Mouse (Mus musculus) neural tube, embryonic 10.5 days (tissue): ENCODE results near the gene B4galt5.
"Not testable (repeated sequence)": the region's sequence is repeated elsewhere in the genome, so short reads cannot be mapped to it uniquely, and the experiment has no call there.

Experiments used
- DNase-seq: peaks from one replicate; pipeline ENCODE4 v3.0.0-alpha.2; 2017; ENCODE audit warnings: low spot score; ENCODE audit errors: extremely low spot score

The B4galt5 gene

DNA sequence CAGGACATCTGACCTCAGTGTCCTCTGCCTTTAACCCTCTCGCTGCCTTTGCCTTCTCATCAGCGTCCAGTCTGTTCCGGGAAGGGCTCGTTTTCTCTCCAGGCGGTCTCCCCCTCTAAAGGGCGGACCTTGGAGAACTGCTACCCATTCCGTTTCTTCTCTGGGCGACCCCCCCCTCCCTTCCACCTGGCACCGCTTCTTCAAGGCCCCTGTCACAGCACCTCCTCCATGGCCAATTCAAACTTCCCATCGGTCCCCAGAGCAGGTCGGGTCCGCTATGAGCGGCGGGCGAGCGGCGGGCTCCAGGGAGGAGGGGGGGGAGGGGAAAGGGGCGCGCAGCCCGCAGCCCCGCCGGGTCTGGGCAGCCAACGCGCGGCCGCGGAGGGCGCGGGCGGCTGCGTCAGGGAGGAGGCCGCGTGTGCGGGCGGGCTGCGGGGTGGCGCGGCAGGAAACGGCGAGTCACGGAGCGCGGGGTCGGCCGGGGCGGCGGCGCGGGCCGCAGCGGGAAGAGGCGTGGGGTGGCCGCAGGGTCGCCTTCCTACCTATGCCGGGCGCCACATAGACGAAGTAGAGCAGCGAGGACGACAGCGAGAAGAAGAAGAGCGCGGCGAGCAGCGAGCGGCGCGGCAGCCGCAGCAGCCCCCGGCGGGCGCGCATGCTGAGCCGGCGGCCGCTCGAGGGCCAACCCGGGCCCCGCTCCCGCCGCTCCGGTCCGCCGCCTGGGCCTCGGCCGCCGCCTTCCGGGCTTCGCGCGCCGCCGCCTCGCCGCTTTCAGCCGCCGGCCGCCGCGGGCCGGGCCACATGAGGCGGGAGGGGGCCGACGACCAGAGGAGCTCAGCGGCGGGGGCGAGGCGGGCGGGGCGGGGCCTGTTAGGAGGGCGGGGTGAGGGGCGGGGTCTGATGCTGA, at the start of gene B4galt5:
TSS of gene B4galt5 (minus strand) at position 808 of the 907 bp plus-strand sequence.
- peak; percentile 71 for DNase-seq

DNA sequence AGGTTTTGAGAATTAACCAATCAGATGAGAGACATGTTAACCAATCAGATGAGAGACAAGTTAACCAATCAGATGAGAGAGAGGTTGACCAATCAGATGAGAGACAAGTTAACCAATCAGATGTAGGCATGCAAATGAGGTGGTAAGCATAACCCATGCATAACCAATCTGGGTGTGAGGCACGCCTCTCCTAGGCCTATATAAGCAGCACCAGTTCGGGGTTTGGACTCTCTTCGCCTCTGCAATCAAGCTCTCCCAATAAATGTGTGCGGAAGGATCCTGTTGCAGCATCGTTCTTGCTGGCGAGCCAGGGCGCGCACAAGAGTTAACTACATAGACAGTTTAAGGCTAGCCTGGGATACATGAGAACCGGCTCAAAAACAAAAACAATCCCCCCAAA, 47.4 kb upstream of the B4galt5 start:
- DNase-seq, result not testable (repeated sequence)

DNA sequence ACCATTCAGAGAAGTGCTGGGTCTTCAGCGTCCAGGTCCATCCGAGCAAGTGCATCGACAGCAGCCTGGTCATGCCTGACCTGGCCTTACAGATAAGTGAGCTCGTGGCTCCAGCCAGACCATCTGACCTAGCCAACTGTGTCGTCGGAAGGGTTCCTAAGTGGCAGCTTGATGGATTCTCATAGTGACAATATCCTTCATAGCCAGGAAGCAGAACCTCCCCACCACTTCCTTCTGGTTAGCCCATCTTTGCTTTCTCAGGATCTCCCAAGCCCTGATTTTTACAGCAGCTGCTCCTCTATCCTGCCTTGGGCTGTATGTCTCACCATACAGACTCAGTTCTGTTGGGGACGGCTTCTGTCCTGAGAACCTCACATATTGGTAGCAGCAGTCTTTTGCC, 45.4 kb upstream of the B4galt5 start:
- no peak for DNase-seq

DNA sequence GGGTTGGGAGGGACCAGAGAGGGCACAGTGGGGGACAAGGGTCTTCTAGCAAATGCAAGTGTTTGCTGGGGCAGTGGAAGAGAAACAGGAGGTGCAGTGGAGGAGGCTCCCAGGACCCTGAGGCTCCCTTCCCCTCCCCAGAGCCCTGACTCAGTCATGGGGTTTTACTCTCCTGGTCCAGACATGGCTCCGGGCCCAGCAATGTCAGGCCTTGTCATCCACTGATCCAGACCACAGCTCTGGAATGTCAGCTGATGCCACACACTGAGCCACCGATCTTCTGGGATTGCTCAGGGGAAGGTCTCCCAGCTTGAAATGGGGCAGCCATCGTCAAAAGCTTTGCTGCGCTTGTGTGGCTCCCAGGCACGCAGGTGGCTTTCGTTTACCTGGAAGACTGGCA, 38.0 kb upstream of the B4galt5 start:
- no peak for DNase-seq

DNA sequence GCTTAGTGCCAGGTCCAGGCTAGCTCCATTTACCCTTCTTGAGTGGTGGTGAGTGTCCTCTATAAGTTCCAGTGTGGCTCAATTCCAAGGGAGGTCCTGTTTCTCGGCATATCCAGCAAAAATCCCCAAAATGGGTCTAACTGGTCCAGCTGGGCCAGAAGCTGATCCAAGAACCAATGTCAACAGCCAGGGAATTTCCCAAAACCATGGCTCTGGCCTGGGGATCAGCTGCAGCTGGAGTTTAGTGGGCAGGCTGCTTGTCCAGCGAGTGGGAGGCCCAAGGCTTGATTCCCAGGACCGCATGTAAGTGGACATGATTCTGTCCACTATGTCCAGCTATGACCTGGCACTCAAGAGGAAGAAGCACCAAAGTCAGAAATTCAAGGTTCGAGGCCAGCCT, 37.5 kb upstream of the B4galt5 start:
- no peak for DNase-seq

DNA sequence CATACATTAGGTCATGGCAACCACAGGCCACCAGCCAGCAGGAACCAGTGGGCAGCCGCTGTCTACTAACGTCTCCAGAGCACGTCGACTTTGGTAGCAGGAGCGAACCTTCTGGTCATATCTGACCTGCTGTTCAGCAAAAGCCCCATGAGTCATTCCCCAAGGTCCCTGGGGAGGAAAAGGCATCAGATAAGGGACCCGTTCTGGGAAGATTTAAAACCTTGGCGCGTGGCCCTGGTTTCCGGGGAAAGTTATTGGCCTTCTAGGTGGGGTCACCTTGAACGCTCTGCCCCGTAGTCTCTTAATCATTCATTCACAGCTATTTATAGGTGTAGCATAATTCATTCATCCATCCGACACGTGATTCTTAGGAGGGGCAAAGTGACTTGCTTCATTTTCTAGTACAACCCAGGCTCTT, 34.7 kb upstream of the B4galt5 start:
- DNase-seq, result no peak

DNA sequence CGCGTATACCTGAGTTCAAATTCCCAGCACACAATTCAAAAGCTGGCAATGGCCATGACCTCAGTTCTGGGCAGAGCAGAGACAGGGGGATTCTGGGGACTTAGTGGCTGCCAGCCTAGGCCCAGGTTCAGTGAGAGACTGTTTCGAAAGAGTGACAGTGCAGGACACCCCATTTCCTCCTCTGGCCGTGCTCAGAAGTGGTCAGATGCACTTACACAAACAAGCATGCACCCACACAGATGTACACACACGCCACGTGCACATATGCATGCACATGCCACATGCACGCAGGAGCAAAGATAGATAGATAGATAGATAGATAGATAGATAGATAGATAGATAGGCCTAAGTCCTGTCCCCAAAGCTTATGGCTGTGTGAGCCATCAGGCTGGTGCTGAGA, 33.4 kb upstream of the B4galt5 start:
- no peak for DNase-seq

DNA sequence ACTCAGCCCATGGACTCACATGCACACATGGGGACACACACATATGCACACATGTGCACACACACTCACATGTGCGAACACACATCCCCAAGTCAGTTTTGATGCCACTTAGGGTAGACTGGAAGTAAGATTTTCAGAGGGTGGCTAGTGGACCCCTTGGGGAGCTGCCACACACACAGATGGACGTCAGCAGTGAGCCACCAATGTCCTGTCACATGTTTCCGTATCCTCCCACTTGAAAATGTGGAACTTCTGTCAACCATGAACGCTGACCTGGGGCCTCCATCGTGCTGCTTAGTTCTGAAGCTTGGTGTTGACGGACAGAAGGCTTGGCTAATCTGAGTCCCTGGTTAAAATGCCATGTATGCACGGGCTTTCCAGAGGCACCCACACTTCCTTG, 32.6 kb upstream of the B4galt5 start:
- DNase-seq, result no peak

DNA sequence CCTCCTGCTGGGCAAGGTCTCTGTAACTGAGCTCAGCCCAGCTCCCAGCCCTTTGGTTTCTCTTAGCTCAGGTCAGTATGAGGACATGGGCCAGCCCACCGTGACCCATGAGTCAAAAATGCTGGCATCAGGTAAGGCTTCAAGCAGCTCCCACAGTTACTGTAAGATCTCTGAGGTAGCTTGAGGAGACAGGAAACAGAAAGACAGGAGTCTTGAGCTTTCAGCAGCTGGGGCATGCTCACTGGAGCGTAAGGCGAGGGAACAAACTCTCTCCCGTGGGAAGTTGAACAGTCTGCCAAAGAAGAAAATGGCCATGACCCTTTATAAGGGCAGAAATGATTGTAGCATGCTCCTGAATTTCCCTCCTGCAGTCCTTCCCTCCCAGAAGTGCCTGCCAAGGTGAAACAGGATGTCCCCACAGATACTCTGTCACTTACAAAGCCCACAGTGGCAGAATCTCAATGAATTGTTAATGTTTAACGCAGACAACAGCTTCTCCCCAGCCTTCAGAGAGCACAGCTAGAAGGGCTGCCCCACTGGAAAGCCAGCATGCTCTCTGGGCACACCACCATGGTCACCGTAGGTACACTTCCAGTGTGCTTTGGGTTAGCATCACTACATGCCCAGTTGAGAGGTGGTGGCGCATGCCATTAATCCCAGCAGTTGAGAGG, 31.8 kb upstream of the B4galt5 start:
- no peak for DNase-seq

DNA sequence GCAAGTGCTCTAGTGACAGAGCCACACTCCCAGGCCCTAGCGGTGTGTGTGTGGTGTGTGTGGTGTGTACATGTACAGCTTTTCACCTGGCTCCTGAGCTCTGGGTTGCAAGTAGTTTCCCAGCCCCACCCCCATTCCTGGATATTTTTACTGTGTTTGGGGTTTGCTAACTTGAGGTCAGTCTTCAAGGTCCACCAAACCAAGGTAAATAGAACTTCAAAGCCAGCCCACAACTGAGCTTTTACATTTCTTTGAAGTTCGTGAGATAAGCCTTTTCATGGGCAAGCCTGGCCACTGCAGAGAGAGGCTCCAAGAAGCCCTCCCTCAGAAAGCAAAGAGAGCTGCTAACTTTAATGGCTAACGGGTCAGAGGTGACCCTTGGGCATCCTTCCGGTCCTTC, 30.0 kb upstream of the B4galt5 start:
- DNase-seq, result no peak

DNA sequence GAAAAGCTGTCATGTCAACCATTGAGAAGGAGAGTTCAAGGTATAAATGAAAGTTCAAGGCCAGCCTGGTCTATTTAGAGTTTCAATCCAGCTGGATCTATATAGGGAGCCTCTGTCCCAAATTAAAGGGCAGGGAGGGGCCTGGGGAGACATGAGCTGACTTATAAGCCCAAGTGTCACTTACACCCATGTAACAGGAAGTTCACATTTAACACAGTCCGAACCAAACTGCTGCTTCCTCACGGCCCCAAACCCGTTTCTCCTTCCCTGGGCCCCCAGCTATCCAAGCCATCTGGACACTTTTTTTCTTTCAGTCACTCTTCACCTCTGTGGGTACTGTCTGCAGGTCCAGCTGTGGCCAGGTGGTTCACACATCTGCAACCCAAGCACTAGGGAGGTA, 28.7 kb upstream of the B4galt5 start:
- DNase-seq, result no peak

DNA sequence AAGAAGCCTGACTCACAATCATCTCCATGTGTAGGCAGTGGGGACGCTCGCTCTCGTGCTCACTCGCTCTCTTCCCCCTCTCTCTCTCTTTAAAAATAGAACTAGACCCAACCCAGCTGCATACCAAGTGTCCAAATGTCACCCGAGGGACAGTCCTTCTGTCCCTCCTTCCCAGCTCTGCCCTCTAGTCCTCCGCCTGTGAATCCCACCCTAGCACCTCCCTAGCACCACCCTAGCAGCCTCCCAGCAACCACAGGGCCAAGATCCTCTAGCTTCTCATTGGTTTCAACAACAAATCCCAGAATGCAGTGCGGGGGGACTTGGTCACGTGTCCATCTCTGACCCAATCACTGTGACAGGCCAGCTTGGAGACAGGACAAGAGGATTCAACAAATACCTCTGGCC, 27.2 kb upstream of the B4galt5 start:
- no peak for DNase-seq

DNA sequence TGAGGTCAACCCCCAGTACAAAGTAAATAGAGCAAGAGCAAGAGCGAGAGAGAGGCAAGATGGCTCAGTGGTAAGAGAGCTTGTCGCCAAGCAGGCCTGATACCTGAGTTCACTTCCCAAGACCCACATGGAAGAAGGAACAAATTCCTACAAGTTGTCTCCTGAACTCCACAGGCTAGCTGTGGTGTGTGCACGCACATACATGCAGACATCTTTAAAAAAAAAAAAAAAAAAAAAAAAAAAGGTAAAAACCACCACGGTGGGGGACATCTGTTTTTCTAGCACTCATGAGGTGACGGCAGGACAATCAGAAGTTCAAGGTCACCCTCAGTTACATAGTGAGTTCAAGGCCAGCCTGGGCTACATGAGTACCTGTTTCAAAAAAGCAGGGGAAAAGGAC, 26.7 kb upstream of the B4galt5 start:
- no peak for DNase-seq

DNA sequence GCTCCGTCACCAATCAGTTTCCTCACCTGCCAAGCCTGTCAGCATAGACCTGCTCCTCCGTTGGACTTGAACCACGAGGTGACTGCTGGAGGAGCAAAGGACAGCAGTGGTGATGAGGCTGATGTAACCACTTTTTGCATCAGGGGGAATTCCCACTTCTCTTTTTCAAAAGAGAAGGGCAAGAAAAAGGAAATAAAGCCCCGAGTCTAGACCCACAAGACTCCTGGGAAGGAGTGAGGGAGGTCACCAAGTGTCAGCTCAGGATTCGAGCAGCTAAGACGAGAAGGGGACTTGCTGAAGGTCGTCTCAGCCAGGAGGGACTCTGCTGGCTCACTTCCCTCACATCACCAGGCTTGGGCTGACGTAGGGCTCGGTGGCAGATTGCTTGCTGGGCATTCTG, 26.2 kb upstream of the B4galt5 start:
- DNase-seq, result no peak

DNA sequence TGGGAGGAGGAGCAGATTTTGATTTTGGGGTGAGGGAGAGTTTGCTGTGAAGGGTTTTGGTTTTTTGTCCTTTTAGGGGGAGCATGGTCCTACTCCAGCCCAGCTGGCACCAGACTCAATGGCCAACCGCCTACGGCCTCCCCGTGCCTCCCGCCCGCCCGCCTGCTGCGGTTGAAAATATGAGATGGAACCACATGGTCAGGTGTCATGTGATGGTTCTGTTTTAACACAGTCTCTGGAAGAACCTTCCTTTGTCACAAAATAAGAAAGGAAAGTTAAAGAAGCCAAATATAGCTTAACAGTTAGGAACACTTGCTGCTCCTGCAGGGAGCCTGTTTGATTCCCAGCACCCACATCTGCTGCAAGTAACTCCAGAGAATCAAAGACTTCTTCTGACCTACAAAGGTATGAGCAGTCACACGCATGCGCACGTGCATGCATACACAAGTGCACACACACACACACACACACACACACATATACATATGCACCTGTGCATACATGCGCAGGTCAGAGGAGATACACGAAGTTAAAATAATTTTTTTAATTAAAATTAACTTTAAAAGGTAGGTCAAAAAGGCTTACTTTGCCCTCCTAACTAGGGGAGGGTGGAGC, 25.3 kb upstream of the B4galt5 start:
- DNase-seq, result no peak

DNA sequence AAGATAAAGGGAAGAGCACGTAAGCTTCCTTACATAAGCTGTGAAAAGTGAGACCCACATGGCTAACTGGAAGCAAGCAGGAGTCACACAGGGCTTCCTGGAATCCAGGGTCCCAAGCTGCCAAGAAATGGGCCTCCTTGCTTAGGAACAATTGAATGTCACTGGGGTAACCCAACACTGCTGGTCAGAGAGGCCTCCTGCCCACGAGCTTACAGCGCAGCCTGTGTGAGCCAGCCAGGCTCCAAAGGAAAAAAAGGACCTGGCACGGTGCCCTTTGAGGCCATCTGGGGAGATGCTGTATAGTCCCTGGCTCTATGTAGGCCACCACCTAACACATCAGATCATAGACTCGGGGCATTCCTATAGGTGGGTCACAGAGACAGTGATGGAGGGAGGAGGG, 24.3 kb upstream of the B4galt5 start:
- no peak for DNase-seq

DNA sequence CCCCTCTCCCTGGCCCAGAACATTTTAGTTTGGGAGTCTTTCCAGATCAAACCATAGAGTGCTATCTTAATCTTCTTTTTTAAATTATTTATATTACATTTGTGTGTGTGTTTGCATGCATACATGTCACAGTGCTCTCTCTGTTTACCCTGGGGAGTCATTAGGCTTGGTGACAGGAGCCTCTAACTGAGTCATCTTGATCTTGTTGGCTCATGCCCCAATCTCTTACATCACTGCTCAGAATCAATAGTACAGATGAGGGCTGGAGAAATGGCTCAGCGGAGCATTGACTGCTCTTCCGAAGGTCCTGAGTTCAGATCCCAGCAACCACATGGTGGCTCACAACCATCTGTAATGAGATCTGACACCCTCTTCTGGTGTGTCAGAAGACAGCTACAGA, 22.5 kb upstream of the B4galt5 start:
- DNase-seq, result no peak

DNA sequence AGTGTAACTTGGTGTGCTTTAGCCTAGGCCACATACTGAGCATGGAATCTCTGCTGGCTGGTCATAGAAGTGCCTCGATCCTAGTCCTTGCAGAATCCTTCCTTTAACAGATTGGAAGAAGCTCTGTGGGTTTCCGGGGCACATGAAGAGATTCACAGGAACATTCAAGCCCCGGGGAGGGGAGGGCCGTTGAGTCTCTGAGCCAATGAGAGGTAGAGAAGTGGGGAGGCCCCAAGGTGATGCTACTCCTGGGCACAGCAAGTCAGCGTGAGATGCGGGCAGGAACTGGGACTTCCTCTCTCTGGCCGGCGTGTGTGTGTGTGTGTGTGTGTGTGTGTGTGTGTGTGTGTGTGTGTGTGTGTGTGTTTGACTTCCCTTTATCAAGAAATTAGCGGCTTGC, 19.3 kb upstream of the B4galt5 start:
- no peak for DNase-seq

DNA sequence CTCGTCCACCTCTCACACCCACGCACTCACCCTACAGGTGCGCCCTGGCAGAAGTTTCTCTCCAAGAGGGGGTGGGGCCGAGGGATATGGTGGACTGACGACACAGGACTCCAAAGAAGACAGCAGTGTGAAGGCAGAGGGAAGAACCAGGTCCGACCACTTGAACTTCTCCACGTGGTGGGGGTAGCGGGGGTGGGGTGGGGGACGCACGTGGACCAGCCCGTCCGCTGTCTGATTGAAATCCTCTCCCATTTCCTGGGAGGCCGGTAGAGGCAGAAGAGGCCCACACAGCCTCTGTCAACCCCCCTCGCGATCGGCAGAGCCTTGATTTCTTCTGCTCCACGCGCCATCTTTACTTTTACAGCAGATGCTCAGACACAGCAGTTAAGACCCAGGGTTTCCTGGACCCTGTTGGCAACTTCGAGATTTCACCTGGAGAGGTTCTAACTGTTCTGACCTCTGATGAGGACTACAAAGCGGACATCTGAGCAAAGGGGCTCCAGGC, 18.8 kb upstream of the B4galt5 start:
- no peak for DNase-seq

DNA sequence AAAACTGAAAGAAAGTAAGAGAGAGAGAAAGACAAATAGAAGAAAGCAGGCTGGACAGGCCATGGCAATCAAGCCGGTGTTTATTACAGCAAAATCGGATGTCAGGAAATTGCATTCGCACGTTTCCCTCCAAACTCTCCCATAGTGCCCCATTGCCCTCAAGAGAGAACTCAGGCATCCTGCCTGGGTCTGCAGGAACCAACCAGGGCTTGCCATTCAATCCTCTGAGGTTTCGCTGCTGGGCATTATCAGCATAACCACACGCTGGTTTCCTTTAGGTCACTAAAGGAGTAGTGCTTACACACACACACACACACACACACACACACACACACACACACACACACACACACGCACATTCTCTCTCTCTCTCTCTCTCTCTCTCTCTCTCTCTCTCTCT, 18.3 kb upstream of the B4galt5 start:
- DNase-seq, result no peak

DNA sequence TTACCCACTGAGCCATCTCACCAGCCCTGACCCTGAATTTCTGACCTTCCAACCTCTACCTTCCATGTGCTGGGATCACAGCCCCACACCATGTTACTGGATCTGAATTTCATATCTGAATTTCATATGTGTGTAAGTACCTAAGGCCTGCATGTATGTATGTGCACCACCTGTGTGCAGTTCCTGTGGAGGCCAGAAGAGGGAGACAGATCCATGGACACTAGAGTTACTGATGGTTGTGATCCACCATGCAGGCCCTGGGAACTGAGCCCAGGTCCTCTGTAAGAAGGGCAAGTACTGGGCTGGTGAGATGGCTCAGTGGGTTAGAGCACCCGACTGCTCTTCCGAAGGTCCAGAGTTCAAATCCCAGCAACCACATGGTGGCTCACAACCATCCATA, 16.1 kb upstream of the B4galt5 start:
- no peak for DNase-seq
